Mouse (Mus musculus): Measurements from ENCODE around the gene Gpsm1.

Gene Gpsm1

GRCm38 (mm10) chr2:26339204-26339551, 23.9 kb downstream of the Gpsm1 start:
- DNase-seq (ENCODE audit: low read depth, low spot score): no peak

- DNase-seq (ENCODE audit: low read depth, low spot score): no peak
Observed at GRCm38 (mm10) chr2:26341510-26341981, 26.2 kb downstream of the Gpsm1 start.

- DNase-seq (ENCODE audit: low read depth, low spot score): no peak
Observed at GRCm38 (mm10) chr2:26342044-26342443, 26.7 kb downstream of the Gpsm1 start.

- no peak for DNase-seq (ENCODE audit: low read depth, low spot score)
Observed at GRCm38 (mm10) chr2:26342609-26343490, 27.5 kb downstream of the Gpsm1 start.

GRCm38 (mm10) chr2:26348241-26348640, 32.9 kb downstream of the Gpsm1 start:
- peak; percentile 19 for DNase-seq (ENCODE audit: low read depth, low spot score)

- DNase-seq (ENCODE audit: low read depth, low spot score): peak; percentile 93
Observed at GRCm38 (mm10) chr2:26351358-26352290, 36.3 kb downstream of the Gpsm1 start, which contains the start of gene Dnlz. Gene Dnlz (minus strand): TSS chr2:26352110.

GRCm38 (mm10) chr2:26352291-26352910, 37.1 kb downstream of the Gpsm1 start:
- DNase-seq (ENCODE audit: low read depth, low spot score): no peak

- DNase-seq (ENCODE audit: low read depth, low spot score): no peak
Observed at GRCm38 (mm10) chr2:26353066-26353980, 38.0 kb downstream of the Gpsm1 start.

GRCm38 (mm10) chr2:26354401-26354800, 39.1 kb downstream of the Gpsm1 start:
- no peak for DNase-seq (ENCODE audit: low read depth, low spot score)

- no peak for DNase-seq (ENCODE audit: low read depth, low spot score)
Observed at GRCm38 (mm10) chr2:26356231-26356630, 40.9 kb downstream of the Gpsm1 start.

GRCm38 (mm10) chr2:26356678-26357077, 41.4 kb downstream of the Gpsm1 start:
- no peak for DNase-seq (ENCODE audit: low read depth, low spot score)

- no peak for DNase-seq (ENCODE audit: low read depth, low spot score)
Observed at GRCm38 (mm10) chr2:26357484-26357883, 42.2 kb downstream of the Gpsm1 start.

- DNase-seq (ENCODE audit: low read depth, low spot score): no peak
Observed at GRCm38 (mm10) chr2:26358667-26359320, 43.5 kb downstream of the Gpsm1 start.

- DNase-seq (ENCODE audit: low read depth, low spot score): no peak
Observed at GRCm38 (mm10) chr2:26359983-26360382, 44.7 kb downstream of the Gpsm1 start.

GRCm38 (mm10) chr2:26360772-26361171, 45.5 kb downstream of the Gpsm1 start, which contains the start of gene Card9:
Gene Card9 (minus strand): TSS chr2:26360918.
- no peak for DNase-seq (ENCODE audit: low read depth, low spot score)

- DNase-seq (ENCODE audit: low read depth, low spot score): no peak
Observed at GRCm38 (mm10) chr2:26362991-26363390, 47.7 kb downstream of the Gpsm1 start.

- no peak for DNase-seq (ENCODE audit: low read depth, low spot score)
Observed at GRCm38 (mm10) chr2:26363481-26363880, 48.2 kb downstream of the Gpsm1 start.

GRCm38 (mm10) chr2:26364738-26365465, 49.6 kb downstream of the Gpsm1 start:
- peak; percentile 63 for DNase-seq (ENCODE audit: low read depth, low spot score)

GRCm38 (mm10) chr2:26367911-26368310, 52.6 kb downstream of the Gpsm1 start:
- no peak for DNase-seq (ENCODE audit: low read depth, low spot score)
